Mouse (Mus musculus) hindbrain, embryonic 12.5 days (tissue): ENCODE results near the gene C330007P06Rik. TPM values are rescaled to one million over a fixed set of nuclear protein-coding genes. Genes with fewer than 3 reads are reported as not detected.
A peak's percentile ranks its signal among the peaks of the same experiment; 100 is the strongest.

ENCODE experiments used
- ATAC-seq: fragments of 200-750 bp; cut with Nextera tagmentation; 2 replicates; pipeline ENCODE4 v1.8.0; 2017; ENCODE audit warnings: moderate TSS enrichment; ENCODE audit not compliant: low FRiP score
- H3K27ac ChIP-seq: fragments of 300-500 bp; sonication (generic); 2 replicates; pipeline ENCODE4 v1.5.1; 2016; ENCODE audit warnings: mild to moderate bottlenecking
- H3K27me3 ChIP-seq: fragments of 300-500 bp; sonication (generic); 2 replicates; pipeline ENCODE4 v1.6.1; 2016; ENCODE audit warnings: mild to moderate bottlenecking
- H3K36me3 ChIP-seq: fragments of 300-500 bp; sonication (generic); 2 replicates; pipeline ENCODE4 v1.6.1; 2016; ENCODE audit warnings: mild to moderate bottlenecking
- H3K4me1 ChIP-seq: fragments of 300-500 bp; sonication (generic); 2 replicates; pipeline ENCODE4 v1.6.1; 2016
- H3K4me2 ChIP-seq: fragments of 300-500 bp; sonication (generic); replicated peaks from 2 replicates; pipeline ENCODE4 v1.6.1; 2016; ENCODE audit warnings: mild to moderate bottlenecking
- H3K4me3 ChIP-seq: fragments of 300-500 bp; sonication (generic); 2 replicates; pipeline ENCODE4 v1.5.1; 2016; ENCODE audit warnings: mild to moderate bottlenecking
- H3K9ac ChIP-seq: fragments of 300-500 bp; sonication (generic); 2 replicates; pipeline ENCODE4 v1.6.1; 2016; ENCODE audit warnings: mild to moderate bottlenecking, moderate library complexity
- H3K9me3 ChIP-seq: fragments of 300-500 bp; sonication (generic); replicated peaks from 2 replicates; pipeline ENCODE4 v1.6.1; 2016; ENCODE audit warnings: mild to moderate bottlenecking
- WGBS: fragments of 180-500 bp; shearing (Covaris S2); methylation state at CpG from one replicate; pipeline ENCODE4 v1.1.7; 2016; 5-methylcytosine and 5-hydroxymethylcytosine counted together
- polyA plus RNA-seq: library from polyadenylated mRNA; unstranded; fragments of >200 nt; fragmentation: Nextera tagmentation; extraction: Ambion mirVana; gene quantifications from 2 replicates; pipeline ENCODE4 v1.2.1, GENCODE M21; 2016

Gene C330007P06Rik
- polyA plus RNA-seq, 1 experiment from 2014 or later, result 30.5 TPM

DNA sequence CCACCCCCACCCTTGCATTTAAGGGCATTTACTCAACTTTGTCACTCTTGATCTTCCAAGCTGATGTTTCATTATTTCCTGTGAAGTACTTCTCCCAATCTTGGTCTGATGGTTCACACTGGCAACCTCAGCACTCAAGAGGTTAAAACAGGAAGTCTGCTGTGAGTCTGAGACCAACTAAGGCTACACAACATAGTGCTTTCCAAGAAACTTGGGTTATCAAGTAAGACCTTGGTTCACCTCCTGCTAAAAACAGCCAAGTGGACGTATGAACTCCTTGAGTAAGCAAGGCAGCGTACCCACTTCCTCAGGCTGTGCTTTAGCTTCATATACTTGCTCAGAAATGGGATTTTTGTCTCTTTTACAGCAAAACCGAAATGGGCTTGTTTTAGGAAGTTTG, 3.5 kb downstream of the C330007P06Rik start:
- Histone ChIP-seq H3K27ac (no peak overlapping the region), H3K4me1 (0 out of 2 replicates have a peak, but pooled peaks cover 2% of the 10 kb centered on the region), H3K36me3 (no peaks in the 10 kb centered on the region), H3K9me3 (0 out of 2 replicates have a peak, but pooled peaks cover 4% of the 10 kb centered on the region), H3K4me3 (no peak overlapping the region), H3K9ac (no peak overlapping the region), H3K4me2 (no peak overlapping the region), H3K27me3 (no peaks in the 10 kb centered on the region)
- 80% methylated on average over 3 of the region's 3 CpGs for WGBS
- no peak for ATAC-seq

DNA sequence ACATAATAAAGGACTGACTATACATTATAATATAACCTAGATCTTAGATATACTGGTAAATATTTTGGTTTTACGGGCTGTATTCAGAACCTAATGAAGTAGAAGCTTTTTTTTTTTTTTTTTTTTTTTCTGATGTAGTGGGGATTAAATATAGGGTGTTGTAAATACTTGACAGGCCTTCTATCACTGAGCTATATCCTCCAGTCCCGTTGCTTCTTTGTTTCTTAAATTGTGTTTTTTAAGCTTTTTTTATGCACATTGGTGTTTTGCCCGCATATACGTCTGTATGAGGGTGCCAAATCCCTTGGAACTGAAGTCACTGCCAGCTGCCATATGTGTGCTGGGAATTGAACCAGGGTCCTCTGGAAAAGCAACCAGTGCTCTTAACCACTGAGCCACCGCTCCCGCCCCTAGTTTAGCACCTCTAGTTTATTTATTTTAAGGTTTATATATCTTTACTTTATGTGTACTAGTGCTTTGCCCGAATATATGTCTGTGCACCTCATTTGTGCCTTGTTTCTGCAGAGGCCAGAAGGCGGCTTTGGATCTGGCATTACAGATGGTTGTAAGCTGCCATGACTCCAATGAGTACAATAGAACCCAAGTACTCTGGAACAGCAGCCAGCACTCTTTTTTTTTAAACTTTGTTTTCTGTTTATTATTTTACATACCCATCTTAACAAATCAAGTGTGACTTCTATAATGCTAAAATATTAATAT, 9.1 kb downstream of the C330007P06Rik start:
- H3K9ac ChIP-seq, result no peak overlapping the region
- no peak overlapping the region for H3K27ac ChIP-seq
- H3K9me3 ChIP-seq, result no peaks in the 10 kb centered on the region
- peak overlapping the region; percentile 24 for H3K4me2 ChIP-seq
- ATAC-seq, result peak; percentile 8; the same call in 1 of the 2 replicates
- 51% methylated on average over 8 of the region's 8 CpGs for WGBS
- H3K27me3 ChIP-seq, result no peaks in the 10 kb centered on the region
- H3K4me3 ChIP-seq, result peak overlapping the region; percentile 43
- H3K4me1 ChIP-seq, result peaks cover 8% of the 10 kb centered on the region; the same call in 1 of the 2 replicates
- no peaks in the 10 kb centered on the region for H3K36me3 ChIP-seq

DNA sequence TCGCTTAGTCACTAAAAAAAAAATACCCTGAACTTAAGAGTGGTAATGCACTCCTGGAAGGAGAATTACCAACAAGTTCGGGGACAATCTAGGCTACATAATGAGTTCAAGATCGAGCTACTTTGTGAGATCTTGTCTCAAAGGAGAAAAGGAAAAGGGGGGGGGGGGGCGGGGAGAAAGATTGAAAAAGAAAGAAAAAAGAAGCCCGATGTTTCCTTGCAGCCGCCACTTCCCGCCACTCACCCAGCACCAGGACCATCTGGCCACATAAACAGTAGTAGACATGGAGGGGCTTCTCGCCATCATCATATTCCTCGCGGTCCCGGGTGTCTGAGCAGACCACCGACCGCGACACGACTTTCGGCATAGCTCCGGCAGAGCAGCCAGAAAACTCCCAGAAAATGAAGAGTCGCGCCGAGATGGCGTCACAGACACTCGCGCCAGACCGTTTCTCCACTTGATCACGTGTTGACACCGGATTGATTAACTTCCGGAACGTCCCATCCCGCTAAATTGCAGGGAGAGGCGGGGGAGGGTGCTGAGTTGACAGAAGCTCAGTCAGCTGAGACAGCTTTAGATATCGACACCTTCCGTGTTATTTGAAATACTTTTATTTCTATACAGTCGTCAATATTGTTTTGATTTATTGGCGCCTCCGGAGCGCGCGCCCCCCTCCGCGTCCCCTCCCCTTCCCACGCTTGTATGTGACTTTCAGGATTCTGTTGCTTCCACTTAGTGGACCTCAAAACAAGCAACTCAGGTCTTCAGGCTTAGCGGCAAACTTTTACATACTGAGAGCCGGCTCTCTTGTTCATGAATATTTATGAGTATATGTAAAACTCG, 9.9 kb downstream of the C330007P06Rik start:
- Histone ChIP-seq H3K9me3 (no peaks in the 10 kb centered on the region), H3K4me3 (peak overlapping the region; percentile 43), H3K9ac (peak overlapping the region; percentile 50), H3K4me2 (peak overlapping the region; percentile 48), H3K4me1 (peaks cover 8% of the 10 kb centered on the region; the same call in 1 of the 2 replicates), H3K27ac (peak overlapping the region; percentile 44; the same call in 1 of the 2 replicates), H3K27me3 (no peaks in the 10 kb centered on the region), H3K36me3 (no peaks in the 10 kb centered on the region)
- ATAC-seq, result peak; percentile 89
- 21% methylated on average over 43 of the region's 44 CpGs for WGBS

DNA sequence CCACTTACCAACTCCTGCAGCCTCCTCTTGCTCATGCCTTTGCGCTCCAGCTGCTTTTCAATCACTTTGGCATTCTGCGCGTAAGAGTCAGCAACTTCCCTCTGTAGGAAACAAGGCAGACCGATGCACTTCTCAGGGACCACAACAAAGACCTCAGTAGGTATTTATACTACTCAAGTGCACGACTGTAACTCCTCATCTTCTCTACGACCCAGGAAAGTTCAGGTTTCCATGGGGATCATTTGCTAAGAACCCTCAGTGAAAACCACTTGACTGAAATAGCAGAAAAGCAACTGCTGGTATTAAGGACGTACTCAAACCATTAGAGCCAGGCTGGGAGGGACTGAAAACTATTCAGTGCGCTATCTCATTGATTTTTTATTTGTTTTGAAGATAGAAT, 21.3 kb downstream of the C330007P06Rik start:
- H3K27ac ChIP-seq, result no peak overlapping the region
- no peaks in the 10 kb centered on the region for H3K9me3 ChIP-seq
- 84% methylated on average over 8 of the region's 8 CpGs for WGBS
- H3K4me2 ChIP-seq, result no peak overlapping the region
- H3K9ac ChIP-seq, result no peak overlapping the region
- ATAC-seq, result no peak
- no peaks in the 10 kb centered on the region for H3K36me3 ChIP-seq
- no peaks in the 10 kb centered on the region for H3K4me1 ChIP-seq
- H3K4me3 ChIP-seq, result no peak overlapping the region
- no peaks in the 10 kb centered on the region for H3K27me3 ChIP-seq

DNA sequence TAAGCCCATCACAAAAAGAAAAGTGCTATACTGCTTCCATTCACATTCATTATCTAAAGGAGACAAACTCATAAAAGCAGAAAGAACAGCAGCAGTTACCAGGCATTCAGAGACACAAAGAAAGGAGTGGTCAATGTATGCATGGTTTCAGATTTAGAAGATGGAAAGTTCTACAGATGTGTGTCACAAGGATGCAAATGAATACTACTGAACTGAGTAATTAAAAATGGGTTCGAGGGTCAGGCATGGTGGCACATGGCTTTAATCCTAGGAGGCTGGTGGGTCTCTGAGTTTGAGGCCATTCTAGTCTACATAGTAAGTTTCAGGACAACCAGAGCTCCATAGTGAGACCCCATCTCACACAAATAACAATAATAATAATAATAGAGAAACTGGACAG, 26.8 kb downstream of the C330007P06Rik start:
- no peak overlapping the region for H3K4me2 ChIP-seq
- H3K9me3 ChIP-seq, result no peaks in the 10 kb centered on the region
- no peak overlapping the region for H3K9ac ChIP-seq
- H3K4me3 ChIP-seq, result no peak overlapping the region
- no peaks in the 10 kb centered on the region for H3K4me1 ChIP-seq
- ATAC-seq, result no peak
- H3K36me3 ChIP-seq, result no peaks in the 10 kb centered on the region
- H3K27ac ChIP-seq, result no peak overlapping the region
- H3K27me3 ChIP-seq, result no peaks in the 10 kb centered on the region
- 78% methylated on average over 1 of the region's 1 CpGs for WGBS

DNA sequence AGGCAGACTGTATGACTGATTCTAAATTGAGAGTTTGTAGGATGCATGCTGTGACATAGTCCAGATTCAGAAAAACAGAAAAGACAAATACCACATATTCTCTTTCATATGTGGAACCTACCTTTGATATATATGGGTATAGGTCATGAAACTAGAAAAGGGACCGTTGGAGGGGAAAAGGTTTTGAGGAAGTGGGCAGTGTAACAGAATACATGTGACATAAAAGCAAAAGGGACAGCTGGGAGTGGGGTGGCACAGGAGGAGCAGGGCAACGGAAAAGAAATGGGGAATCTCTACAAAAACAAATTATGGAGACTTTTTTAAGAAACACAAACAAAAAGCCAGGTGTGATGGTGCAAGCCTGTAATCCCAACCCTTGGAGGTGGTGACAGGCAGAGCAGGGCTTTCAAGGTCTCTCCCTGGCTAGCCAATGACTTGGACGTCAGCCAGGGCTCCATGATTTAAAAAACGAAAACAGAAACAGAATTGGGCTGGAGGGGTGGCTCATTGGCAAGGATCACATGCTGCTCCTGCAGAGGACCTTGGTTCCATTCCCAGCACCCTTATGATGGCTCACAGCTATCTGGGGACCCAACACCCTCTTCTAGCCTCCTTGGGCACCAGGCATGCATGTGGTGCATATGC, 30.4 kb downstream of the C330007P06Rik start:
- no peak overlapping the region for H3K9ac ChIP-seq
- no peaks in the 10 kb centered on the region for H3K9me3 ChIP-seq
- WGBS, result 67% methylated on average over 4 of the region's 4 CpGs

DNA sequence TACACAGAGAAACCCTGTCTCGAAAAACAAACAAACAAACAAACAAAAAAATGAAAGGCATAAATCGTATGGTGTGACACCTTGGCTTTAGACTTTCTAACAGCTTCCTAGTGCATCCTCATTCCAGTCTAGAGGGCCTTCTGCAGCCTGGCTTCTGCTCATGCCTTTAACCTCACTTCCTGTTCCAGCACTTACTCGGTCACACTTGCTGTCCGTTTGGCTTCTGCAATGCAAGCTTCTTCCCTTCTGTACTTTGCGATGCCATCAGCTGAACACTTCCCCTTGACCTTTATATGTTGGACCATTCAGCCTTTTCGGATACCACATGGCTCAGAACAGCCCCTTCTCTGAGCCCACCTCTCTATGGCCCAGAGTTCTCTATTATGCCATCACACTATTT, 32.2 kb downstream of the C330007P06Rik start:
- ATAC-seq, result no peak
- Histone ChIP-seq H3K4me2 (no peak overlapping the region), H3K27ac (no peak overlapping the region), H3K9ac (no peak overlapping the region), H3K4me1 (no peaks in the 10 kb centered on the region), H3K36me3 (no peaks in the 10 kb centered on the region), H3K4me3 (no peak overlapping the region), H3K27me3 (no peaks in the 10 kb centered on the region), H3K9me3 (no peaks in the 10 kb centered on the region)
- WGBS, result 86% methylated on average over 6 of the region's 6 CpGs

More for the DNA sequence above, 30.4 kb downstream of the C330007P06Rik start:
- no peak overlapping the region for H3K27ac ChIP-seq
- H3K27me3 ChIP-seq, result no peaks in the 10 kb centered on the region
- no peak overlapping the region for H3K4me3 ChIP-seq
- no peaks in the 10 kb centered on the region for H3K36me3 ChIP-seq
- no peak overlapping the region for H3K4me2 ChIP-seq
- no peaks in the 10 kb centered on the region for H3K4me1 ChIP-seq
- no peak for ATAC-seq

DNA sequence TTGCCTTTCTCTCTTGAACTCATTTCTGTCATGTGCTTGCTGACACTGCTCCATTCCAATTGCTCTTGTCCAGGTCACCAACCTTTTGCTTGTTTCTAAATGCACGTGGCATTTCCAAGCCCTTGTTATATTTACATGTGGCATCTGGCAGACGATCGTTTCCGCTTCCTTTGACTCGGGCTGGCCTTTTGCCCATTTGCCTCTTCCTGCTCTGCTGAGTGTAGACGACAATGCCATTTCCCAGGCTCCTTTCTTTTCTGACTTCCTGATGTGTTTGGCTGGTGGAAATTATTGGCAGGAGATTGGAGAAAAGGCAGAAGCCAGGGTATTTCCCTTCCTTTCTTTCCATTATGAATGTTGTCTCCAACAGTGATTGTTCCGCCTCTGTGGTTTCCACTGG, 34.5 kb downstream of the C330007P06Rik start:
- no peak overlapping the region for H3K4me2 ChIP-seq
- no peaks in the 10 kb centered on the region for H3K9me3 ChIP-seq
- no peak for ATAC-seq
- no peak overlapping the region for H3K4me3 ChIP-seq
- 76% methylated on average over 7 of the region's 7 CpGs for WGBS
- H3K36me3 ChIP-seq, result no peaks in the 10 kb centered on the region
- no peaks in the 10 kb centered on the region for H3K4me1 ChIP-seq
- no peak overlapping the region for H3K9ac ChIP-seq
- H3K27me3 ChIP-seq, result no peaks in the 10 kb centered on the region
- H3K27ac ChIP-seq, result no peak overlapping the region

DNA sequence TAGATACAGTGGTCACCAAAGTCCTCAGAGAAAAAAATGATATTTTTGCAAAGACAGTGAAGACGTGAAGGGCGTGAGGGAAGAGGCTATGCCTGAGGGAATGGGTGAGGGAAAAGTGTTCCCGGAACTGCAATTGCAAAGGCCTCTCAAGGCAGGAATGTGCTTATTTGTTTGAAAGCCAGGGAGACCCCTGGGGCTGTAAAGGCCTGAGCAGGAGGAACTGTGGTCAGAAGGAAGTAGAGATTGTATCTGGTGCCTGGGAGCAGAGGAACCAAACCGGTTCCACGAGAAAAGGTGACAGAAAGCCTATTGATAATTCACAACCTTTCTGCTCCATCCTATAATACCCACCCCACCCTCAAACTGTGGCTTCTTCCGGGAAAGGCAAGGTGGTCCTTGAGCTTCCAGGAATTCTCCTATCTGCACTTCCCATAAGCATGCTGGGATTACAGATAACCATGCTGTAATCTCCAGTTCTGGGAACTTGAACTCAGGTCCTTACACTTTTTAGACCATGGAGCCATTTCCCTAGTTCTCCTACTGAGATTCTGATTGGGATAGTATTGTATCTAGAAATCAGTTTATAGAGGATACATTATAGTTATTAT, 36.7 kb downstream of the C330007P06Rik start:
- Histone ChIP-seq H3K4me2 (no peak overlapping the region), H3K27me3 (no peaks in the 10 kb centered on the region), H3K4me1 (no peaks in the 10 kb centered on the region), H3K36me3 (no peaks in the 10 kb centered on the region), H3K27ac (no peak overlapping the region), H3K9ac (no peak overlapping the region), H3K4me3 (no peak overlapping the region), H3K9me3 (no peaks in the 10 kb centered on the region)
- 73% methylated on average over 6 of the region's 6 CpGs for WGBS
- ATAC-seq, result no peak

DNA sequence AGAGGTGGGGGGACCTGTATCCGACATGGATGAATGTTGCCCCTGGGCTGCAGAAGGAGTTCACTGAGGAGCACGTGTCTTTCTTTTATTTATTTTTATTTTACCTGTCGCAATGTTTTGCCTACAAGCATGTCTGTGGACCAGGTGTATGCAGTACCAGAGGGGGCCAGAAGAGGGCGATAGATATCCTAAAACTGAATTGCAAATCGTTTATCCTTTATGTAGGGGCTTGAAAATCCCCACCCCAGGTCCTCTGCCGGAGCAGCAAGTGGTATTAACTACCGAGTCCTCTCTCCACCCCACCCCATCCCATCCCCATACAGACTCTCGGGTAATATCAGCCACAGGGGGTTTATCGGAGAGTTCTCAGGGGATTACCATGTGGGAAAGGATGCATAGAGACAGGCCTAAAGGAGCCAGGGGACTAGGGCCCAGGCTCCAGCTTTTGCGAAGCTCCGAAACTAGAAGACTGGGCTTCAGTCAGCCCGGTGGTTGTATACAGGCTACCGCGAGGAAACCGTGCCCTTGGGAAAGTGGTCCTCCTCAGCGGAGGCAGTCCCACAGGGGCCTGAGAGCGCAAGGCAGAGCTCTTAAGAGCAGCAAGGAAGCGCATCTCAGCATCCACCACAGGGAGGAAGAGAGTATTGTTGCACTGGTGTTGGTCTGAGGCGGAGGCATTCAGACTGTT, 40.4 kb downstream of the C330007P06Rik start:
- 0 out of 2 replicates have a peak overlapping the region, but pooled peaks have one; percentile 38 for H3K9ac ChIP-seq
- peak overlapping the region; percentile 25 for H3K4me3 ChIP-seq
- H3K4me2 ChIP-seq, result peak overlapping the region; percentile 48
- peak overlapping the region; percentile 57; the same call in 1 of the 2 replicates for H3K27ac ChIP-seq
- 20% methylated on average over 19 of the region's 19 CpGs for WGBS
- H3K4me1 ChIP-seq, result no peaks in the 10 kb centered on the region
- H3K27me3 ChIP-seq, result no peaks in the 10 kb centered on the region
- H3K36me3 ChIP-seq, result no peaks in the 10 kb centered on the region
- peak; percentile 64 for ATAC-seq
- no peaks in the 10 kb centered on the region for H3K9me3 ChIP-seq

DNA sequence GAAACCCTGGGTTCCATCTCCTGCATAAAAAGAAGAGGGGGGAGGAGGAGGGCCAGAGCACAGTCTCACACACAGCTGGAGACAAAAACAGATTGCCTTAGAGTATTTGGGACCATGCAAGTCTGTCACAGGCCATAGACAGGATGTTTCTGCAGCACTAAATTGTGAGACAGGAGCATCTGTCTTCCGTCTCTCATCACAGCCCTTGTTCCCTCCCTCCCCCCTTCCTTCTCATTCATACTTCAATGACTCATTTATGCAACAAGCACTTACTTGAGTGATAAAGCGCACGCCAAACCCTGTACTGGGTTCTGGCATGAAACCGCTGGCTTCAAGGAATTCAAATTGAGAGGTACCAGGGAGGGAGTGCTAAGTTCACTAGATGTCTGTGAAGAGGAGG, 42.3 kb downstream of the C330007P06Rik start:
- Histone ChIP-seq H3K9me3 (no peaks in the 10 kb centered on the region), H3K4me1 (no peaks in the 10 kb centered on the region), H3K4me3 (no peak overlapping the region), H3K9ac (no peak overlapping the region), H3K36me3 (no peaks in the 10 kb centered on the region), H3K27ac (no peak overlapping the region), H3K27me3 (no peaks in the 10 kb centered on the region), H3K4me2 (no peak overlapping the region)
- WGBS, result 83% methylated on average over 4 of the region's 4 CpGs
- ATAC-seq, result no peak
